In genomic region chr3:37348221-37349165, GRCm38 (mm10) we compare ENCODE assay signal across 7 mouse cellular contexts. TPM values are rescaled to one million over a fixed set of nuclear protein-coding genes. Genes with fewer than 3 reads are reported as not detected.
DNase-seq lines count a peak whose midpoint lies in the region; ATAC-seq and TF ChIP-seq lines count a peak whose summit lies in the region.

Gene Fgf2, plus strand, starts transcription at chr3:37348346.

- intact Hi-C loops in gastrocnemius, adult 2 months (cut with DNase I) = no loop called here
- intact Hi-C loops in left cerebral cortex, postnatal 4 days (cut with DNase I) = no loop called here

- peak within 1 kb of the TSS; percentile 92 for H3K27ac ChIP-seq in gastrocnemius, adult 2 months
- no peak within 1 kb of the TSS for H3K27ac ChIP-seq in hindbrain, embryonic 13.5 days
- H3K27ac ChIP-seq in midbrain, postnatal 0 days (ENCODE audit: low read depth, low read length) = no peak within 1 kb of the TSS

- peak within 1 kb of the TSS; percentile 81 for H3K9ac ChIP-seq in hindbrain, embryonic 13.5 days
- H3K9ac ChIP-seq in midbrain, postnatal 0 days (replicated peaks; ENCODE audit: low read length, poor library complexity, severe bottlenecking) = peak within 1 kb of the TSS; percentile 63

- no peak for TF ChIP-seq CTCF in gastrocnemius, adult 2 months (IDR thresholded peaks at IDR 0.05)
- TF ChIP-seq CTCF in midbrain, postnatal 0 days (IDR thresholded peaks at IDR 0.05) = no peak

- no peaks in the 10 kb centered on the region for H3K36me3 ChIP-seq in hindbrain, embryonic 13.5 days
- no peaks in the 10 kb centered on the region for H3K36me3 ChIP-seq in midbrain, postnatal 0 days (ENCODE audit: insufficient read depth, low read length)

- peak within 1 kb of the TSS; percentile 100 for H3K4me2 ChIP-seq in hindbrain, embryonic 13.5 days
- peak within 1 kb of the TSS; percentile 100 for H3K4me2 ChIP-seq in midbrain, postnatal 0 days (ENCODE audit: low read depth, low read length, poor library complexity, severe bottlenecking)

- peak; percentile 76 for ATAC-seq in hindbrain, embryonic 13.5 days (ENCODE audit: low FRiP score)
- ATAC-seq in midbrain, postnatal 0 days (ENCODE audit: low FRiP score) = peak; percentile 64

- no peaks in the 10 kb centered on the region for H3K9me3 ChIP-seq in hindbrain, embryonic 13.5 days
- H3K9me3 ChIP-seq in midbrain, postnatal 0 days (ENCODE audit: low read length) = no peaks in the 10 kb centered on the region

- peak; percentile 77 for DNase-seq in Muller cell, postnatal 12 days (ENCODE audit: inconsistent ontology term)
- DNase-seq in adrenal gland, postnatal 36 days = peak; percentile 45 to 57
- DNase-seq in gastrocnemius, adult 2 months = peak; percentile 78
- DNase-seq in left cerebral cortex, postnatal 4 days = peak; percentile 14
- DNase-seq in midbrain, postnatal 0 days (ENCODE audit: low spot score) = peak; percentile 27
- DNase-seq in testis, postnatal 14 days (ENCODE audit: low spot score) = peak; percentile 16

- H3K4me3 ChIP-seq in gastrocnemius, adult 2 months = peak within 1 kb of the TSS; percentile 75
- H3K4me3 ChIP-seq in hindbrain, embryonic 13.5 days = peak within 1 kb of the TSS; percentile 69
- peak within 1 kb of the TSS; percentile 61 for H3K4me3 ChIP-seq in midbrain, postnatal 0 days (ENCODE audit: low read depth, low read length)

- H3K27me3 ChIP-seq in hindbrain, embryonic 13.5 days = peaks cover 46% of the 10 kb centered on the region
- peaks cover 21% of the 10 kb centered on the region for H3K27me3 ChIP-seq in midbrain, postnatal 0 days (ENCODE audit: insufficient read depth, low read length)

- WGBS in hindbrain, embryonic 13.5 days = under 1% methylated on average over 74 of the region's 75 CpGs
- under 1% methylated on average over 53 of the region's 75 CpGs for WGBS in midbrain, postnatal 0 days

- peaks cover 17% of the 10 kb centered on the region for H3K4me1 ChIP-seq in hindbrain, embryonic 13.5 days (replicated peaks)
- peaks cover 6% of the 10 kb centered on the region; the same call in 1 of the 2 replicates for H3K4me1 ChIP-seq in midbrain, postnatal 0 days (ENCODE audit: insufficient read depth, low read length)

RNA-seq across cellular contexts. Expression of gene Fgf2, which starts in this region (rescaled TPM):
- total RNA-seq in adrenal gland, postnatal 36 days (2021) = 1 to 10 TPM; 3.0 to 7.0 TPM
- 10 to 100 TPM in 1 of 2 experiments, 1 to 10 TPM in 1; 5.4 to 12.1 TPM for total RNA-seq in gastrocnemius, adult 2 months (2021)
- 0.34 and 0.53 TPM in 2 replicates for polyA plus RNA-seq in hindbrain, embryonic 13.5 days (2015; fragmentation: Nextera tagmentation; extraction: Ambion mirVana)
- total RNA-seq in left cerebral cortex, postnatal 4 days (2021) = 1 to 10 TPM; 1.6 to 2.3 TPM
- 1.9 and 2.8 TPM in 2 replicates for total RNA-seq in midbrain, postnatal 0 days (2014; rRNA removed)
- 0.53 and 0.57 TPM in 2 replicates for polyA plus RNA-seq in midbrain, postnatal 0 days (2015; fragmentation: Nextera tagmentation; extraction: Ambion mirVana)

Comparison
In these comparisons a context has a peak if more than half of its experiments do, and no peak if none do; other contexts are left out.
1. Peak in ATAC-seq, H3K4me3 ChIP-seq, H3K9ac ChIP-seq and H3K4me2 ChIP-seq in hindbrain, embryonic 13.5 days; RNA of the gene not detected or under 1 TPM.
2. DNase-seq: peak in every context shown above with its lines; median percentile 78 in gastrocnemius, adult 2 months; 77 in Muller cell, postnatal 12 days; 51 in adrenal gland, postnatal 36 days; 27 in midbrain, postnatal 0 days; 16 in testis, postnatal 14 days; 14 in left cerebral cortex, postnatal 4 days.